Mouse (Mus musculus): ENCODE data around the gene Gm21972. TPM values are rescaled to one million over a fixed set of nuclear protein-coding genes. Genes with fewer than 3 reads are reported as not detected.
A peak's percentile ranks its signal among the peaks of the same experiment; 100 is the strongest.

Gm21972 gene
- not detected in 2 replicates for polyA plus RNA-seq (2015; fragmentation: Nextera tagmentation; extraction: Ambion mirVana)

- no peak within 1 kb of the TSS for H3K9ac ChIP-seq (replicated peaks; ENCODE audit: low read length)
- H3K27me3 ChIP-seq (ENCODE audit: insufficient read depth, low read length) = no peaks in the 10 kb centered on the region
- no peak within 1 kb of the TSS for H3K4me3 ChIP-seq (ENCODE audit: low read length)
- no peak within 1 kb of the TSS for H3K4me2 ChIP-seq (replicated peaks; ENCODE audit: low read depth, low read length)
- H3K27ac ChIP-seq (ENCODE audit: low read length) = no peak within 1 kb of the TSS
- no peaks in the 10 kb centered on the region for H3K9me3 ChIP-seq (ENCODE audit: low read length)
- ATAC-seq (ENCODE audit: low FRiP score, low TSS enrichment) = no peak
- WGBS = 94% methylated on average over 4 of the region's 4 CpGs
- no peaks in the 10 kb centered on the region for H3K4me1 ChIP-seq (ENCODE audit: insufficient read depth, low read length)
- H3K36me3 ChIP-seq (ENCODE audit: insufficient read depth, low read length) = peaks cover 67% of the 10 kb centered on the region
Observed at GRCm38 (mm10) chr1:86133337-86133736, at the start of gene Gm21972. Gene Gm21972, plus strand, starts transcription at chr1:86133637.

GRCm38 (mm10) chr1:86094413-86094812 is 39.0 kb upstream of the Gm21972 start:
- Histone ChIP-seq H3K4me3 (ENCODE audit: low read length) (no peak overlapping the region), H3K27me3 (ENCODE audit: insufficient read depth, low read length) (no peaks in the 10 kb centered on the region), H3K36me3 (ENCODE audit: insufficient read depth, low read length) (peaks cover 56% of the 10 kb centered on the region), H3K27ac (ENCODE audit: low read length) (no peak overlapping the region), H3K4me2 (replicated peaks; ENCODE audit: low read depth, low read length) (no peak overlapping the region), H3K4me1 (ENCODE audit: insufficient read depth, low read length) (no peaks in the 10 kb centered on the region), H3K9me3 (ENCODE audit: low read length) (no peaks in the 10 kb centered on the region), H3K9ac (replicated peaks; ENCODE audit: low read length) (no peak overlapping the region)
- no peak for ATAC-seq (ENCODE audit: low FRiP score, low TSS enrichment)
- WGBS = 78% methylated on average over 7 of the region's 7 CpGs

GRCm38 (mm10) chr1:86105054-86105453 is 28.4 kb upstream of the Gm21972 start:
- no peaks in the 10 kb centered on the region for H3K36me3 ChIP-seq (ENCODE audit: insufficient read depth, low read length)
- no peak overlapping the region for H3K9ac ChIP-seq (replicated peaks; ENCODE audit: low read length)
- no peaks in the 10 kb centered on the region for H3K9me3 ChIP-seq (ENCODE audit: low read length)
- WGBS = 92% methylated on average over 1 of the region's 1 CpGs
- no peak overlapping the region for H3K27ac ChIP-seq (ENCODE audit: low read length)
- H3K27me3 ChIP-seq (ENCODE audit: insufficient read depth, low read length) = no peaks in the 10 kb centered on the region
- no peak overlapping the region for H3K4me2 ChIP-seq (replicated peaks; ENCODE audit: low read depth, low read length)
- ATAC-seq (ENCODE audit: low FRiP score, low TSS enrichment) = no peak
- no peaks in the 10 kb centered on the region for H3K4me1 ChIP-seq (ENCODE audit: insufficient read depth, low read length)
- no peak overlapping the region for H3K4me3 ChIP-seq (ENCODE audit: low read length)

GRCm38 (mm10) chr1:86111779-86112178 is 21.7 kb upstream of the Gm21972 start, which contains the start of gene Htr2b:
Gene Htr2b, minus strand, starts transcription at chr1:86111970.
- WGBS = 28% methylated on average over 6 of the region's 6 CpGs
- H3K4me1 ChIP-seq (ENCODE audit: insufficient read depth, low read length) = 0 out of 2 replicates have a peak, but pooled peaks cover 2% of the 10 kb centered on the region
- H3K36me3 ChIP-seq (ENCODE audit: insufficient read depth, low read length) = no peaks in the 10 kb centered on the region
- no peaks in the 10 kb centered on the region for H3K9me3 ChIP-seq (ENCODE audit: low read length)
- H3K9ac ChIP-seq (replicated peaks; ENCODE audit: low read length) = no peak within 1 kb of the TSS
- ATAC-seq (ENCODE audit: low FRiP score, low TSS enrichment) = peak; percentile 83
- H3K4me2 ChIP-seq (replicated peaks; ENCODE audit: low read depth, low read length) = no peak within 1 kb of the TSS
- no peak within 1 kb of the TSS for H3K4me3 ChIP-seq (ENCODE audit: low read length)
- H3K27ac ChIP-seq (ENCODE audit: low read length) = 0 out of 2 replicates have a peak within 1 kb of the TSS, but pooled peaks have one; percentile 28
- H3K27me3 ChIP-seq (ENCODE audit: insufficient read depth, low read length) = no peaks in the 10 kb centered on the region

- H3K27me3 ChIP-seq (ENCODE audit: insufficient read depth, low read length) = no peaks in the 10 kb centered on the region
- no peak for ATAC-seq (ENCODE audit: low FRiP score, low TSS enrichment)
- no peak overlapping the region for H3K27ac ChIP-seq (ENCODE audit: low read length)
- H3K9ac ChIP-seq (replicated peaks; ENCODE audit: low read length) = no peak overlapping the region
- 0 out of 2 replicates have a peak, but pooled peaks cover 2% of the 10 kb centered on the region for H3K4me1 ChIP-seq (ENCODE audit: insufficient read depth, low read length)
- 67% methylated on average over 3 of the region's 3 CpGs for WGBS
- no peak overlapping the region for H3K4me3 ChIP-seq (ENCODE audit: low read length)
- H3K36me3 ChIP-seq (ENCODE audit: insufficient read depth, low read length) = peaks cover 17% of the 10 kb centered on the region; the same call in 1 of the 2 replicates
- H3K9me3 ChIP-seq (ENCODE audit: low read length) = no peaks in the 10 kb centered on the region
- H3K4me2 ChIP-seq (replicated peaks; ENCODE audit: low read depth, low read length) = no peak overlapping the region
Observed at GRCm38 (mm10) chr1:86114141-86114540, 19.3 kb upstream of the Gm21972 start.

- H3K36me3 ChIP-seq (ENCODE audit: insufficient read depth, low read length) = peaks cover 41% of the 10 kb centered on the region
- H3K9me3 ChIP-seq (ENCODE audit: low read length) = no peaks in the 10 kb centered on the region
- no peaks in the 10 kb centered on the region for H3K27me3 ChIP-seq (ENCODE audit: insufficient read depth, low read length)
- WGBS = 51% methylated on average over 4 of the region's 4 CpGs
- no peak overlapping the region for H3K27ac ChIP-seq (ENCODE audit: low read length)
- no peak overlapping the region for H3K4me2 ChIP-seq (replicated peaks; ENCODE audit: low read depth, low read length)
- 0 out of 2 replicates have a peak, but pooled peaks cover 2% of the 10 kb centered on the region for H3K4me1 ChIP-seq (ENCODE audit: insufficient read depth, low read length)
- H3K4me3 ChIP-seq (ENCODE audit: low read length) = no peak overlapping the region
- no peak overlapping the region for H3K9ac ChIP-seq (replicated peaks; ENCODE audit: low read length)
- ATAC-seq (ENCODE audit: low FRiP score, low TSS enrichment) = peak; percentile 77
Observed at GRCm38 (mm10) chr1:86119549-86119948, 13.9 kb upstream of the Gm21972 start.

- Histone ChIP-seq H3K36me3 (ENCODE audit: insufficient read depth, low read length) (peaks cover 65% of the 10 kb centered on the region), H3K27ac (ENCODE audit: low read length) (no peak overlapping the region), H3K9ac (replicated peaks; ENCODE audit: low read length) (no peak overlapping the region), H3K9me3 (ENCODE audit: low read length) (no peaks in the 10 kb centered on the region), H3K4me1 (ENCODE audit: insufficient read depth, low read length) (no peaks in the 10 kb centered on the region), H3K4me3 (ENCODE audit: low read length) (no peak overlapping the region), H3K4me2 (replicated peaks; ENCODE audit: low read depth, low read length) (no peak overlapping the region), H3K27me3 (ENCODE audit: insufficient read depth, low read length) (no peaks in the 10 kb centered on the region)
- ATAC-seq (ENCODE audit: low FRiP score, low TSS enrichment) = no peak
- 92% methylated on average over 2 of the region's 2 CpGs for WGBS
Observed at GRCm38 (mm10) chr1:86126036-86126435, 7.4 kb upstream of the Gm21972 start.

- WGBS = 89% methylated on average over 6 of the region's 6 CpGs
Observed at GRCm38 (mm10) chr1:86135315-86135714, 1.9 kb downstream of the Gm21972 start.

GRCm38 (mm10) chr1:86141081-86141480 is 7.6 kb downstream of the Gm21972 start:
- H3K4me1 ChIP-seq (ENCODE audit: insufficient read depth, low read length) = no peaks in the 10 kb centered on the region
- 90% methylated on average over 3 of the region's 3 CpGs for WGBS

More at GRCm38 (mm10) chr1:86135315-86135714, 1.9 kb downstream of the Gm21972 start:
- Histone ChIP-seq H3K36me3 (ENCODE audit: insufficient read depth, low read length) (peaks cover 58% of the 10 kb centered on the region), H3K4me1 (ENCODE audit: insufficient read depth, low read length) (no peaks in the 10 kb centered on the region), H3K4me2 (replicated peaks; ENCODE audit: low read depth, low read length) (no peak overlapping the region), H3K27me3 (ENCODE audit: insufficient read depth, low read length) (no peaks in the 10 kb centered on the region), H3K4me3 (ENCODE audit: low read length) (no peak overlapping the region), H3K9ac (replicated peaks; ENCODE audit: low read length) (no peak overlapping the region), H3K9me3 (ENCODE audit: low read length) (no peaks in the 10 kb centered on the region), H3K27ac (ENCODE audit: low read length) (no peak overlapping the region)
- ATAC-seq (ENCODE audit: low FRiP score, low TSS enrichment) = no peak

GRCm38 (mm10) chr1:86143165-86143564 is 9.7 kb downstream of the Gm21972 start:
- H3K9me3 ChIP-seq (ENCODE audit: low read length) = no peaks in the 10 kb centered on the region
- no peak overlapping the region for H3K27ac ChIP-seq (ENCODE audit: low read length)
- no peak overlapping the region for H3K4me2 ChIP-seq (replicated peaks; ENCODE audit: low read depth, low read length)
- H3K4me1 ChIP-seq (ENCODE audit: insufficient read depth, low read length) = no peaks in the 10 kb centered on the region
- no peak for ATAC-seq (ENCODE audit: low FRiP score, low TSS enrichment)
- no peak overlapping the region for H3K9ac ChIP-seq (replicated peaks; ENCODE audit: low read length)
- 71% methylated on average over 4 of the region's 4 CpGs for WGBS
- H3K36me3 ChIP-seq (ENCODE audit: insufficient read depth, low read length) = peaks cover 12% of the 10 kb centered on the region
- no peaks in the 10 kb centered on the region for H3K27me3 ChIP-seq (ENCODE audit: insufficient read depth, low read length)
- no peak overlapping the region for H3K4me3 ChIP-seq (ENCODE audit: low read length)

More at GRCm38 (mm10) chr1:86141081-86141480, 7.6 kb downstream of the Gm21972 start:
- H3K4me3 ChIP-seq (ENCODE audit: low read length) = no peak overlapping the region
- H3K9me3 ChIP-seq (ENCODE audit: low read length) = no peaks in the 10 kb centered on the region
- no peak overlapping the region for H3K27ac ChIP-seq (ENCODE audit: low read length)
- H3K4me2 ChIP-seq (replicated peaks; ENCODE audit: low read depth, low read length) = no peak overlapping the region
- no peak for ATAC-seq (ENCODE audit: low FRiP score, low TSS enrichment)
- no peak overlapping the region for H3K9ac ChIP-seq (replicated peaks; ENCODE audit: low read length)
- H3K36me3 ChIP-seq (ENCODE audit: insufficient read depth, low read length) = peaks cover 25% of the 10 kb centered on the region
- no peaks in the 10 kb centered on the region for H3K27me3 ChIP-seq (ENCODE audit: insufficient read depth, low read length)
